Comparison of ENCODE assay signal across 8 mouse cellular contexts in genomic region chr11:97041022-97041899, GRCm38 (mm10). TPM values are rescaled to one million over a fixed set of nuclear protein-coding genes. Genes with fewer than 3 reads are reported as not detected.
DNase-seq lines count a peak whose midpoint lies in the region; ATAC-seq and TF ChIP-seq lines count a peak whose summit lies in the region.

TSS of gene Lrrc46 (minus strand) at chr11:97041407.
TSS of gene Mrpl10 (plus strand) at chr11:97041560.

- peak within 1 kb of the TSS; percentile 76 to 78 for H3K4me3 ChIP-seq in MEL (ENCODE audit: control insufficient read depth in 1 of 2, insufficient read depth in 1 of 2, low read depth in 2 of 2, low read length in 2 of 2)
- H3K4me3 ChIP-seq in forebrain, embryonic 16.5 days (replicated peaks; ENCODE audit: low read length), result peak within 1 kb of the TSS; percentile 78
- H3K4me3 ChIP-seq in lung, adult 2 months (replicated peaks; ENCODE audit: extremely low read depth, low read depth, low read length), result peak within 1 kb of the TSS; percentile 97
- H3K4me3 ChIP-seq in neural tube, embryonic 15.5 days (replicated peaks), result peak within 1 kb of the TSS; percentile 84

- no peaks in the 10 kb centered on the region for H3K9me3 ChIP-seq in MEL (replicated peaks; ENCODE audit: insufficient read depth, low read length)
- no peaks in the 10 kb centered on the region for H3K9me3 ChIP-seq in forebrain, embryonic 16.5 days (ENCODE audit: control insufficient read depth, low read length)
- H3K9me3 ChIP-seq in neural tube, embryonic 15.5 days (replicated peaks), result no peaks in the 10 kb centered on the region

- peak; percentile 94 for ATAC-seq in forebrain, embryonic 16.5 days
- ATAC-seq in neural tube, embryonic 15.5 days (ENCODE audit: low FRiP score), result peak; percentile 89

- intact Hi-C loops in heart, postnatal 36 days (cut with DNase I), result no loop called here

- H3K9ac ChIP-seq in MEL (ENCODE audit: control insufficient read depth, low read depth, low read length, poor library complexity, severe bottlenecking), result peak within 1 kb of the TSS; percentile 75
- peak within 1 kb of the TSS; percentile 87 for H3K9ac ChIP-seq in forebrain, embryonic 16.5 days (replicated peaks; ENCODE audit: low read depth, low read length)
- H3K9ac ChIP-seq in neural tube, embryonic 15.5 days (replicated peaks), result peak within 1 kb of the TSS; percentile 76

- TF ChIP-seq CTCF in MEL (IDR thresholded peaks at IDR 0.05 in 2 of 3, conservative IDR thresholded peaks at IDR 0.05 in 1 of 3; ENCODE audit: control insufficient read depth in 1 of 3, insufficient read depth in 1 of 3, low read depth in 2 of 3, low read length in 3 of 3, poor library complexity in 1 of 3, severe bottlenecking in 1 of 3), result no peak
- no peak for TF ChIP-seq CTCF in lung, adult 2 months (IDR thresholded peaks at IDR 0.05; ENCODE audit: insufficient read depth, low read length)

- under 1% methylated on average over 42 of the region's 48 CpGs for WGBS in forebrain, embryonic 16.5 days
- under 1% methylated on average over 48 of the region's 48 CpGs for WGBS in lung, adult 2 months
- under 1% methylated on average over 48 of the region's 48 CpGs for WGBS in neural tube, embryonic 15.5 days

- TF ChIP-seq POLR2A in MEL (IDR thresholded peaks at IDR 0.05; ENCODE audit: control insufficient read depth in 1 of 2, insufficient read depth in 1 of 2, low read depth in 1 of 2, low read length in 2 of 2, poor library complexity in 1 of 2), result peak; percentile 98
- TF ChIP-seq POLR2A in lung, adult 2 months (IDR thresholded peaks at IDR 0.05; ENCODE audit: borderline replicate concordance, extremely low read depth, low read depth, low read length), result peak; percentile 82; the same call in 1 of the 2 replicates

- peak; percentile 98 for DNase-seq in MEL (ENCODE audit: low read depth, low spot score)
- peak; percentile 87 to 91 for DNase-seq in cerebellum, adult 18-20 months
- peak; percentile 86 to 88 for DNase-seq in heart, postnatal 36 days
- DNase-seq in layer of hippocampus, adult 18-20 months (ENCODE audit: low spot score in 2 of 2), result peak; percentile 76 to 86
- DNase-seq in lung, adult 2 months, result peak; percentile 85
- peak; percentile 97 for DNase-seq in testis, postnatal 10 days (ENCODE audit: low spot score)

- H3K36me3 ChIP-seq in MEL (ENCODE audit: control insufficient read depth in 1 of 2, insufficient read depth in 2 of 2, low read length in 2 of 2), result peaks cover 0 to 10% of the 10 kb centered on the region in 2 experiments; a peak in 2 of 4 replicates
- H3K36me3 ChIP-seq in forebrain, embryonic 16.5 days (ENCODE audit: control insufficient read depth, insufficient read depth), result no peaks in the 10 kb centered on the region
- peaks cover 19% of the 10 kb centered on the region for H3K36me3 ChIP-seq in neural tube, embryonic 15.5 days

- TF ChIP-seq EP300 in MEL (IDR thresholded peaks at IDR 0.05; ENCODE audit: low read depth in 1 of 2, low read length in 2 of 2), result no peak; a peak in 1 of 4 replicates

- H3K27me3 ChIP-seq in MEL (ENCODE audit: control insufficient read depth in 1 of 2, insufficient read depth in 2 of 2, low read length in 2 of 2), result no peaks in the 10 kb centered on the region
- H3K27me3 ChIP-seq in forebrain, embryonic 16.5 days (replicated peaks; ENCODE audit: control insufficient read depth, insufficient read depth, low read length), result no peaks in the 10 kb centered on the region
- no peaks in the 10 kb centered on the region for H3K27me3 ChIP-seq in neural tube, embryonic 15.5 days (replicated peaks)

- no peak for TF ChIP-seq RAD21 in MEL (IDR thresholded peaks at IDR 0.05; ENCODE audit: low read depth, low read length)

- H3K4me2 ChIP-seq in forebrain, embryonic 16.5 days (ENCODE audit: low read length), result peak within 1 kb of the TSS; percentile 97
- H3K4me2 ChIP-seq in neural tube, embryonic 15.5 days, result peak within 1 kb of the TSS; percentile 83

- peaks cover 0 to 9% of the 10 kb centered on the region in 2 experiments; a peak in 2 of 4 replicates for H3K4me1 ChIP-seq in MEL (ENCODE audit: control insufficient read depth in 1 of 2, insufficient read depth in 2 of 2, low read length in 2 of 2)
- peaks cover 11% of the 10 kb centered on the region for H3K4me1 ChIP-seq in forebrain, embryonic 16.5 days (replicated peaks; ENCODE audit: control insufficient read depth, insufficient read depth, low read length)
- H3K4me1 ChIP-seq in lung, adult 2 months (ENCODE audit: control insufficient read depth, insufficient read depth, low read length), result peaks cover 4% of the 10 kb centered on the region
- peaks cover 21% of the 10 kb centered on the region for H3K4me1 ChIP-seq in neural tube, embryonic 15.5 days

- peaks cover 21% of the 10 kb centered on the region for H3K79me2 ChIP-seq in MEL (ENCODE audit: control insufficient read depth, insufficient read depth, low read length, poor library complexity)

- peak within 1 kb of the TSS; percentile 36 for H3K27ac ChIP-seq in MEL (ENCODE audit: control insufficient read depth, low read depth, low read length)
- peak within 1 kb of the TSS; percentile 67; the same call in 1 of the 2 replicates for H3K27ac ChIP-seq in forebrain, embryonic 16.5 days (ENCODE audit: low read length)
- H3K27ac ChIP-seq in neural tube, embryonic 15.5 days (replicated peaks), result peak within 1 kb of the TSS; percentile 84

TF ChIP-seq in MEL, 35 proteins besides CTCF, POLR2A, EP300 and RAD21 (continues in another document):
- TF ChIP-seq ZC3H11A (IDR thresholded peaks at IDR 0.05; ENCODE audit: low read depth, low read length), result no peak
- no peak; the same call in 1 of the 2 replicates for TF ChIP-seq MAX (IDR thresholded peaks at IDR 0.05; ENCODE audit: low read length)
- no peak for TF ChIP-seq E2F4 (IDR thresholded peaks at IDR 0.05; ENCODE audit: borderline replicate concordance, low read depth, low read length)
- no peak for TF ChIP-seq TAL1 (IDR thresholded peaks at IDR 0.05; ENCODE audit: low read length)
- peak; percentile 96 for TF ChIP-seq NRF1 (IDR thresholded peaks at IDR 0.05; ENCODE audit: insufficient read depth, low read depth, low read length, poor library complexity, severe bottlenecking)
- no peak for TF ChIP-seq MYB (IDR thresholded peaks at IDR 0.05; ENCODE audit: low read depth, low read length)
- TF ChIP-seq UBTF (IDR thresholded peaks at IDR 0.05; ENCODE audit: borderline replicate concordance, insufficient read depth, low read depth, low read length), result no peak
- TF ChIP-seq RCOR1 (IDR thresholded peaks at IDR 0.05; ENCODE audit: low read depth, low read length), result no peak
- TF ChIP-seq ELF1 (IDR thresholded peaks at IDR 0.05; ENCODE audit: low read depth, low read length), result peak; percentile 98
- peak; percentile 96 for TF ChIP-seq NELFE (IDR thresholded peaks at IDR 0.05; ENCODE audit: low read depth, low read length)
- TF ChIP-seq USF2 (IDR thresholded peaks at IDR 0.05; ENCODE audit: borderline replicate concordance in 1 of 2, insufficient read depth in 1 of 2, low read depth in 1 of 2, low read length in 2 of 2), result no peak
- TF ChIP-seq POLR2AphosphoS2 (IDR thresholded peaks at IDR 0.05; ENCODE audit: low read length), result peak; percentile 81; the same call in 1 of the 2 replicates
- peak; percentile 78; the same call in 1 of the 2 replicates for TF ChIP-seq ETS1 (IDR thresholded peaks at IDR 0.05; ENCODE audit: low read depth, low read length)
- TF ChIP-seq POLR2AphosphoS5 (IDR thresholded peaks at IDR 0.05; ENCODE audit: borderline replicate concordance, low read depth, low read length), result no peak
- peak; percentile 82 for TF ChIP-seq MAZ (IDR thresholded peaks at IDR 0.05; ENCODE audit: low read depth, low read length)
- TF ChIP-seq GATA1 (IDR thresholded peaks at IDR 0.05; ENCODE audit: low read depth, low read length), result peak; percentile 54; the same call in 1 of the 2 replicates
- TF ChIP-seq TCF12 (IDR thresholded peaks at IDR 0.05; ENCODE audit: low read depth, low read length), result peak; percentile 52; the same call in 1 of the 2 replicates
- peak; percentile 61; the same call in 1 of the 2 replicates for TF ChIP-seq KAT2A (conservative IDR thresholded peaks at IDR 0.05; ENCODE audit: low read depth, low read length)
- TF ChIP-seq SIN3A (IDR thresholded peaks at IDR 0.05; ENCODE audit: low read length), result peak; percentile 100
- TF ChIP-seq MEF2A (IDR thresholded peaks at IDR 0.05; ENCODE audit: extremely low read depth, insufficient replicate concordance, low read depth, low read length, poor library complexity, severe bottlenecking), result no peak
- TF ChIP-seq ZNF384 (IDR thresholded peaks at IDR 0.05; ENCODE audit: low read depth, low read length), result peak; percentile 98
- no peak for TF ChIP-seq CHD1 (IDR thresholded peaks at IDR 0.05; ENCODE audit: low read depth, low read length)
- TF ChIP-seq BHLHE40 (IDR thresholded peaks at IDR 0.05; ENCODE audit: borderline replicate concordance, low read depth, low read length), result no peak
- no peak for TF ChIP-seq SMC3 (IDR thresholded peaks at IDR 0.05; ENCODE audit: low read depth, low read length)
- TF ChIP-seq CHD2 (IDR thresholded peaks at IDR 0.05; ENCODE audit: low read length), result no peak
- peak; percentile 82; the same call in 1 of the 2 replicates for TF ChIP-seq ZKSCAN1 (IDR thresholded peaks at IDR 0.05; ENCODE audit: low read depth, low read length)
- TF ChIP-seq HCFC1 (IDR thresholded peaks at IDR 0.05; ENCODE audit: low read depth, low read length), result peak; percentile 96

RNA-seq across cellular contexts. Expression of gene Lrrc46, which starts in this region (rescaled TPM):
- total RNA-seq in MEL (2012; rRNA removed), result 0.19 and 0.20 TPM in 2 replicates
- under 1 TPM in 1 of 2 experiments, not detected in 1; 0.75 TPM for polyA plus RNA-seq in MEL (2012; ENCODE audit: insufficient read depth in 1 of 2, insufficient read length in 2 of 2, low read depth in 1 of 2, low replicate concordance in 2 of 2, missing spikeins in 1 of 2)
- 3.0 and 3.1 TPM in 2 replicates for polyA plus RNA-seq in forebrain, embryonic 16.5 days (2015; fragmentation: Nextera tagmentation; extraction: Ambion mirVana)
- total RNA-seq in heart, postnatal 36 days (2021), result not detected
- under 1 TPM; 0.74 to 0.94 TPM for total RNA-seq in layer of hippocampus, adult 18-20 months (2021)
- polyA plus RNA-seq in lung, adult 2 months (2012; rRNA removed), result 3.7 and 4.3 TPM in 2 replicates
- polyA plus RNA-seq in neural tube, embryonic 15.5 days (2015; fragmentation: Nextera tagmentation; extraction: Ambion mirVana), result 1.9 and 2.3 TPM in 2 replicates

RNA-seq across cellular contexts. Expression of gene Mrpl10, which starts in this region (rescaled TPM):
- 79.3 and 89.7 TPM in 2 replicates for total RNA-seq in MEL (2012; rRNA removed)
- polyA plus RNA-seq in MEL (2012; ENCODE audit: insufficient read depth in 1 of 2, insufficient read length in 2 of 2, low read depth in 1 of 2, low replicate concordance in 2 of 2, missing spikeins in 1 of 2), result 100 to 1,000 TPM in 1 of 2 experiments, not detected in 1; 106 TPM
- 54.3 and 56.2 TPM in 2 replicates for polyA plus RNA-seq in forebrain, embryonic 16.5 days (2015; fragmentation: Nextera tagmentation; extraction: Ambion mirVana)
- 10 to 100 TPM; 85.0 to 89.8 TPM for total RNA-seq in heart, postnatal 36 days (2021)
- 10 to 100 TPM; 76.0 to 80.4 TPM for total RNA-seq in layer of hippocampus, adult 18-20 months (2021)
- polyA plus RNA-seq in lung, adult 2 months (2012; rRNA removed), result 64.8 and 80.5 TPM in 2 replicates
- 63.7 and 67.4 TPM in 2 replicates for polyA plus RNA-seq in neural tube, embryonic 15.5 days (2015; fragmentation: Nextera tagmentation; extraction: Ambion mirVana)

Comparison
In these comparisons a context has a peak if more than half of its experiments do, and no peak if none do; other contexts are left out.
1. Peak in every context shown above with its lines: DNase-seq, ATAC-seq, H3K4me3 ChIP-seq and H3K27ac ChIP-seq.